Mouse (Mus musculus) liver, embryonic 11.5 days (tissue): ENCODE measurements around the gene Bcan. TPM values are rescaled to one million over a fixed set of nuclear protein-coding genes. Genes with fewer than 3 reads are reported as not detected.

ENCODE experiments used
- ATAC-seq: fragments of 200-750 bp; cut with Nextera tagmentation; replicated peaks from 2 replicates; pipeline ENCODE4 v1.8.0; 2017; ENCODE audit warnings: moderate number of reproducible peaks, mild to moderate bottlenecking, moderate TSS enrichment, moderate library complexity; ENCODE audit not compliant: low FRiP score
- DNase-seq: peaks from one replicate; pipeline ENCODE4 v3.0.0-alpha.2; 2017; ENCODE audit warnings: low spot score
- H3K27ac ChIP-seq: fragments of 300-500 bp; sonication (generic); 2 replicates; pipeline ENCODE4 v1.5.1; 2014; ENCODE audit warnings: mild to moderate bottlenecking, low read depth, low read length, control low read depth
- H3K27me3 ChIP-seq: fragments of 300-500 bp; sonication (generic); replicated peaks from 2 replicates; pipeline ENCODE4 v1.6.1; 2014; ENCODE audit warnings: low read length, mixed read lengths; ENCODE audit not compliant: control insufficient read depth, insufficient read depth
- H3K36me3 ChIP-seq: fragments of 300-500 bp; sonication (generic); 2 replicates; pipeline ENCODE4 v1.6.1; 2014; ENCODE audit warnings: mild to moderate bottlenecking, low read length, moderate library complexity, mixed read lengths; ENCODE audit not compliant: control insufficient read depth, insufficient read depth
- H3K4me1 ChIP-seq: fragments of 300-500 bp; sonication (generic); replicated peaks from 2 replicates; pipeline ENCODE4 v1.6.1; 2014; ENCODE audit warnings: low read length, mixed read lengths; ENCODE audit not compliant: control insufficient read depth, insufficient read depth
- H3K4me2 ChIP-seq: fragments of 300-500 bp; sonication (generic); 2 replicates; pipeline ENCODE4 v1.6.1; 2014; ENCODE audit warnings: mild to moderate bottlenecking, control low read depth, moderate library complexity
- H3K4me3 ChIP-seq: fragments of 300-500 bp; sonication (generic); 2 replicates; pipeline ENCODE4 v1.5.1; 2014; ENCODE audit warnings: low read depth, low read length, control low read depth
- H3K9ac ChIP-seq: fragments of 300-500 bp; sonication (generic); 2 replicates; pipeline ENCODE4 v1.6.1; 2014; ENCODE audit warnings: low read depth, low read length, control low read depth
- H3K9me3 ChIP-seq: fragments of 300-500 bp; sonication (generic); 2 replicates; pipeline ENCODE4 v1.6.1; 2016; ENCODE audit warnings: low read length, inconsistent platforms, mixed read lengths; ENCODE audit not compliant: control insufficient read depth
- WGBS: fragments of 180-500 bp; shearing (Covaris S2); extraction: QIAGEN DNeasy Blood & Tissue Kit; methylation state at CpG from one replicate; pipeline ENCODE4 v1.1.7; 2014; 5-methylcytosine and 5-hydroxymethylcytosine counted together
- polyA plus RNA-seq: library from polyadenylated mRNA; unstranded; fragments of >200 nt; fragmentation: Nextera tagmentation; extraction: Ambion mirVana; gene quantifications from 2 replicates; pipeline ENCODE4 v1.2.1, GENCODE M21; 2014

Gene Bcan
- polyA plus RNA-seq, 1 experiment from 2014 or later, result not detected

DNA sequence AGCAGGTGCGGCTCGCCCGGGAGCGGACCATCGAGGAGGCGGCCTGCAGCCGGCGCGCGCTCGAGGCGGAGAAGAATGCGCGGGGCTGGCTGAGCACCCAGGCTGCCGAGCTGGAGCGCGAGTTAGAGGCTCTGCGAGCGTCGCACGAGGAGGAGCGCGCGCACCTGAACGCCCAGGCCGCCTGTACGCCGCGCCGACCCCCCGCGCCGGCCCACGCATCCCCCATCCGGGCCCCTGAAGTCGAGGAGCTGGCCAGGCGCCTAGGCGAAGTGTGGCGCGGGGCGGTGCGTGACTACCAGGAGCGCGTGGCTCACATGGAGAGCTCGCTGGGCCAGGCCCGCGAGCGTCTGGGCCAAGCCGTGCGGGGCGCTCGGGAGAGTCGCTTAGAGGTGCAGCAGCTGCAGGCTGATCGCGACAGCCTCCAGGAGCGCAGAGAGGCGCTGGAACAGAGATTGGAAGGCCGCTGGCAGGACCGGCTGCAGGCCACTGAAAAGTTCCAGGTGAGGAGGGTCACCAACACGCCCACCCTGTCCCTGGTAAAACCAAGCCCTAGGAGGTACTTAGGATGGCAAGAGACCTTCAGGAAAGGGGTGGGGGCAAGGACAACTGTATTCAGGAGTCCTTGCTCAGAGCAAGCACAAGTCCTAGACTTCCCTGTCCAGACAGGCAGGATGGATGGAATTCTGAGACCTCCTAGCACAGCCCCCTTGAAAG is 28.4 kb downstream of the Bcan start:
- ATAC-seq, result no peak
- no peak overlapping the region for H3K27ac ChIP-seq
- peaks cover 25% of the 10 kb centered on the region for H3K4me1 ChIP-seq
- WGBS, result 2% methylated on average over 58 of the region's 60 CpGs
- peak overlapping the region; percentile 55 for H3K4me3 ChIP-seq
- no peak for DNase-seq
- peak overlapping the region; percentile 57 for H3K9ac ChIP-seq
- H3K9me3 ChIP-seq, result no peaks in the 10 kb centered on the region
- no peaks in the 10 kb centered on the region for H3K36me3 ChIP-seq
- peak overlapping the region; percentile 77 for H3K4me2 ChIP-seq
- H3K27me3 ChIP-seq, result peaks cover 42% of the 10 kb centered on the region

GRCm38 (mm10) chr3:87970939-87971488 is 29.0 kb downstream of the Bcan start, which contains the start of gene Nes:
Gene Nes, plus strand, starts transcription at chr3:87971078.
- ATAC-seq (peak; percentile 63), DNase-seq (peak; percentile 77)
- no peak within 1 kb of the TSS for H3K27ac ChIP-seq
- peak within 1 kb of the TSS; percentile 55 for H3K4me3 ChIP-seq
- peak within 1 kb of the TSS; percentile 57 for H3K9ac ChIP-seq
- peaks cover 42% of the 10 kb centered on the region for H3K27me3 ChIP-seq
- WGBS, result 1% methylated on average over 44 of the region's 44 CpGs
- no peaks in the 10 kb centered on the region for H3K9me3 ChIP-seq
- H3K4me2 ChIP-seq, result peak within 1 kb of the TSS; percentile 77
- H3K4me1 ChIP-seq, result peaks cover 25% of the 10 kb centered on the region
- no peaks in the 10 kb centered on the region for H3K36me3 ChIP-seq

DNA sequence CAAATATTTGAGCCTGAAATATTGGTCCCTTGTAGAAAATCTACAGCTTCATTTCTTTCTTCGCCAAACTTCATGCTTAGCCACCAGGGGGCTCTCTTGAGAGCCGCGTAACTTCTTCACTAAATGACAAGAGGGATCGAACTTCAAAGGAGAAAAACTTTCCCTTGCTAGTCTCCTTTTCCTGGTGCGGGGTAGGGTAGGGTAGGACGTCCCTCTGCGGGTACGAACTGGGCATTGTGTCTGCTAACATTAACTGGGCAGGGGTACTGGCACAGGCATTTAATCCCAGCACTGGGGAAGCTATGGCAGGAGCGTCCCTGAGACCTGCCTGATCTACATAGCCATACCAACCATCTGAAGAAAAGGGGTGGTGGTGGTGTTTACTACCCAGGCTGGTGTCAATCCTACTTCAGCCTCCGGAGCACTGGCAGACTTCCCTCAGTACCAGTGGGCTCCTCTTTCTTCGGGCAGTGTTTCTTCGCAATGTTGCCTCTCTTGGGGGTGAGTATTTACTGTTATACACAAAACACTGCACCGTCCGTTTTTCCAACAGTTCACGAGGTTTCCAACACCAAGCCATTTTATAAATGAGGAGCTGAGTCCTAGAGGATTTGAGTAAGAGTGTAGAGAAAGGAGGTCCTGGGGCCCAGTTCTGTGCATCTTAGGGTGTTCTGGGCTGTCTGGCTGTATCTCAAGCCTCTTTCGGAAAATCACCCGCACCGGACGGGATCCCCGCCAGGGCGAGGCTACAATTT is 29.7 kb downstream of the Bcan start:
- 0 out of 2 replicates have a peak, but pooled peaks have one; percentile 34 for ATAC-seq
- peak; percentile 63 for DNase-seq
- H3K9me3 ChIP-seq, result no peaks in the 10 kb centered on the region
- no peak overlapping the region for H3K9ac ChIP-seq
- H3K36me3 ChIP-seq, result no peaks in the 10 kb centered on the region
- peaks cover 25% of the 10 kb centered on the region for H3K4me1 ChIP-seq
- no peak overlapping the region for H3K27ac ChIP-seq
- 2% methylated on average over 21 of the region's 21 CpGs for WGBS
- peaks cover 39% of the 10 kb centered on the region for H3K27me3 ChIP-seq
- peak overlapping the region; percentile 77 for H3K4me2 ChIP-seq
- peak overlapping the region; percentile 55 for H3K4me3 ChIP-seq

- Histone ChIP-seq H3K4me3 (peak overlapping the region; percentile 50), H3K4me2 (peak overlapping the region; percentile 89), H3K9ac (peak overlapping the region; percentile 64), H3K4me1 (peaks cover 14% of the 10 kb centered on the region), H3K9me3 (no peaks in the 10 kb centered on the region), H3K27ac (peak overlapping the region; percentile 64), H3K27me3 (peaks cover 24% of the 10 kb centered on the region), H3K36me3 (no peaks in the 10 kb centered on the region)
- peak; percentile 85 for DNase-seq
- ATAC-seq, result peak; percentile 96
- under 1% methylated on average over 27 of the region's 27 CpGs for WGBS
Observed at GRCm38 (mm10) chr3:87960586-87961191, 39.3 kb downstream of the Bcan start.

- Histone ChIP-seq H3K9ac (peak overlapping the region; percentile 64; the same call in 1 of the 2 replicates), H3K27me3 (peaks cover 24% of the 10 kb centered on the region), H3K9me3 (no peaks in the 10 kb centered on the region), H3K27ac (peak overlapping the region; percentile 64; the same call in 1 of the 2 replicates), H3K4me1 (peaks cover 14% of the 10 kb centered on the region), H3K4me3 (peak overlapping the region; percentile 50), H3K36me3 (no peaks in the 10 kb centered on the region), H3K4me2 (peak overlapping the region; percentile 89)
- ATAC-seq, result 0 out of 2 replicates have a peak, but pooled peaks have one; percentile 1
- DNase-seq, result no peak
- WGBS, result 12% methylated on average over 10 of the region's 10 CpGs
Observed at GRCm38 (mm10) chr3:87960191-87960585, 39.8 kb downstream of the Bcan start.

DNA sequence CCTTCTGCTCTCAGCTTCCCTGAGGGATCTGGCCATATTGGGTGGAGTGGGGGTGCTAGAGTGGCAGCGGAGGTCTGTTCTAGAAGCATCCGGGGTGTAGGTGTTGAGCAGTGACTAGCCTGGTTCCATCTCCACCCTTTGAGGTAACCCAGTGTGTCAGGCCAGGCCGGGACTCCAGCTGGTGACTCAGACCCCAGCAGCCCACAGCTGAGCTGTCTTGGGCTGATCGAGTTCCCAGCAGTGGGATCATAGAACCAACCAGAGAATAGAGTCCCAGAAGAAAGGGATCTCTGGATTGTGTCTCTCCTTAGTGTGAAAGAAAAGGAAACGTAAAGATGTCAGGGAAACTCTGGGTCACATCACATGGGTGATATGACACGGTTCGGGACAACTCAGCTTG is 40.7 kb downstream of the Bcan start:
- peaks cover 14% of the 10 kb centered on the region for H3K4me1 ChIP-seq
- no peak overlapping the region for H3K9ac ChIP-seq
- no peaks in the 10 kb centered on the region for H3K9me3 ChIP-seq
- no peak overlapping the region for H3K4me2 ChIP-seq
- ATAC-seq, result no peak
- no peak for DNase-seq
- peaks cover 22% of the 10 kb centered on the region for H3K27me3 ChIP-seq
- H3K4me3 ChIP-seq, result no peak overlapping the region
- H3K36me3 ChIP-seq, result no peaks in the 10 kb centered on the region
- no peak overlapping the region; the same call in 1 of the 2 replicates for H3K27ac ChIP-seq
- 60% methylated on average over 7 of the region's 7 CpGs for whole genome bisulfite sequencing

GRCm38 (mm10) chr3:87958967-87959366 is 41.1 kb downstream of the Bcan start:
- Histone ChIP-seq H3K27me3 (peaks cover 25% of the 10 kb centered on the region), H3K4me2 (no peak overlapping the region), H3K4me1 (peaks cover 14% of the 10 kb centered on the region), H3K4me3 (no peak overlapping the region), H3K36me3 (no peaks in the 10 kb centered on the region), H3K9me3 (no peaks in the 10 kb centered on the region), H3K27ac (no peak overlapping the region), H3K9ac (no peak overlapping the region)
- WGBS, result 50% methylated on average over 1 of the region's 1 CpGs
- no peak for DNase-seq
- ATAC-seq, result no peak

DNA sequence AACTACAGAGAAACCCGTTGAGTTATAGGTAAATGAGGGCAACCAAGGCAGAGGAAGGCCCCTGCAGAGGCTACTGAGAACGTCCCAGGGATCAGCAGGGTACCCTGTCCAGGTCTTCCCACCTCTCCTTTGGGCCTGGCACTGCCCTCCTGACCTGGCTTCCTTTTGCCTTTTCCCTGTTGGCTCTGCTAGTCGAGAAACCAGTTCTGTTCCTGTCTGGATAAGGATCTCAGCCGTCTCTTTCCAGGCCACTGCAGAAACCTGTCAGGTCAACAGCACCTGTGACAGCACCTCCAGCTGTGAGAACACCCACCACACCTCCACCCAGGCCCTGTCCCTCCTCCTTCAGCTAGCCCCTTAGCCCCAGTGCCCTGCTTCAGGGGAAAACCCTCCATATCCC is 41.6 kb downstream of the Bcan start:
- Histone ChIP-seq H3K27me3 (peaks cover 28% of the 10 kb centered on the region), H3K27ac (no peak overlapping the region), H3K9me3 (no peaks in the 10 kb centered on the region), H3K36me3 (no peaks in the 10 kb centered on the region), H3K4me2 (no peak overlapping the region), H3K4me1 (peaks cover 14% of the 10 kb centered on the region), H3K9ac (no peak overlapping the region; the same call in 1 of the 2 replicates), H3K4me3 (no peak overlapping the region)
- DNase-seq, result no peak
- WGBS, result 40% methylated on average over 4 of the region's 4 CpGs
- ATAC-seq, result no peak
